Mouse (Mus musculus) intestine, postnatal 0 days (tissue): ENCODE results near the gene Nrros. TPM values are rescaled to one million over a fixed set of nuclear protein-coding genes. Genes with fewer than 3 reads are reported as not detected.
A peak's percentile ranks its signal among the peaks of the same experiment; 100 is the strongest.

ENCODE experiments used
- ATAC-seq: fragments of 200-750 bp; cut with Nextera tagmentation; 2 replicates; pipeline ENCODE4 v1.8.0; 2017; ENCODE audit warnings: mild to moderate bottlenecking, moderate TSS enrichment, moderate library complexity
- H3K27ac ChIP-seq: fragments of 300-500 bp; sonication (generic); 2 replicates; pipeline ENCODE4 v1.5.1; 2014; ENCODE audit warnings: mild to moderate bottlenecking, low read depth, low read length, moderate library complexity
- H3K27me3 ChIP-seq: fragments of 300-500 bp; sonication (generic); replicated peaks from 2 replicates; pipeline ENCODE4 v1.6.1; 2014; ENCODE audit warnings: low read length, mixed read lengths; ENCODE audit not compliant: control insufficient read depth, insufficient read depth
- H3K36me3 ChIP-seq: fragments of 300-500 bp; sonication (generic); 2 replicates; pipeline ENCODE4 v1.6.1; 2014; ENCODE audit warnings: mild to moderate bottlenecking, moderate library complexity; ENCODE audit not compliant: control insufficient read depth, insufficient read depth
- H3K4me1 ChIP-seq: fragments of 300-500 bp; sonication (generic); replicated peaks from 2 replicates; pipeline ENCODE4 v1.6.1; 2014; ENCODE audit warnings: antibody characterized with exemption, low read length, mixed read lengths; ENCODE audit not compliant: control insufficient read depth, insufficient read depth
- H3K4me2 ChIP-seq: fragments of 300-500 bp; sonication (generic); replicated peaks from 2 replicates; pipeline ENCODE4 v1.6.1; 2014; ENCODE audit warnings: low read depth, mild to moderate bottlenecking, moderate library complexity
- H3K4me3 ChIP-seq: fragments of 300-500 bp; sonication (generic); 2 replicates; pipeline ENCODE4 v1.5.1; 2014; ENCODE audit warnings: low read depth, low read length
- H3K9ac ChIP-seq: fragments of 300-500 bp; sonication (generic); 2 replicates; pipeline ENCODE4 v1.6.1; 2014; ENCODE audit warnings: mild to moderate bottlenecking, low read depth, low read length
- H3K9me3 ChIP-seq: fragments of 300-500 bp; sonication (generic); 2 replicates; pipeline ENCODE4 v1.6.1; 2016; ENCODE audit warnings: mixed run types; ENCODE audit not compliant: control insufficient read depth
- CTCF ChIP-seq: sonication (generic); IDR thresholded peaks from 2 replicates; pipeline ENCODE4 v1.5.1; 2016; ENCODE audit warnings: low read depth, mild to moderate bottlenecking, control low read depth, antibody characterized with exemption, moderate library complexity
- WGBS: fragments of 180-500 bp; shearing (Covaris S2); extraction: QIAGEN DNeasy Blood & Tissue Kit; methylation state at CpG from one replicate; pipeline ENCODE4 v1.1.7; 2014; 5-methylcytosine and 5-hydroxymethylcytosine counted together
- polyA plus RNA-seq: library from polyadenylated mRNA; unstranded; fragments of >200 nt; fragmentation: Nextera tagmentation; extraction: Ambion mirVana; gene quantifications from 2 replicates; pipeline ENCODE4 v1.2.1, GENCODE M21; 2015

Gene Nrros
- polyA plus RNA-seq, 1 experiment from 2014 or later, result 4.8 TPM

DNA sequence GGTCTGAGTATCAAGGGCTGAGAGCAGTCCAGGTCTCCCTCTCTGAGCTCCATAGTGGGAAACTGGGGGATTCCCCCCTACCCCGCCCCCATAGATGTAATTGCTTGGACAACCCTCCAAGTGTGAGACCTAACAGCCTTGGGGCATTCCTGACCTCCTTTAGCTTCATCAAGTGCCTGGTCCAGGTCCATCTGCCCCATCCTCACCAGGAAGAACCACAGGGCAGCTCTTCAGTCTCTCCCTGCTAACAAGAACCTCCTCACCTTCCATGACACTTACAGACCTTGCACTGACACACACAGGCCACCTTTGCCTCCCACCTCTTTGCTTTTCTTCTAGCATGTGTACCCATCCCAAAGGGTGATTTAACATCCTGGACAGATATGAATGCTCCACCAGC is 11.4 kb downstream of the Nrros start:
- TF ChIP-seq CTCF, result no peak
- ATAC-seq, result no peak

DNA sequence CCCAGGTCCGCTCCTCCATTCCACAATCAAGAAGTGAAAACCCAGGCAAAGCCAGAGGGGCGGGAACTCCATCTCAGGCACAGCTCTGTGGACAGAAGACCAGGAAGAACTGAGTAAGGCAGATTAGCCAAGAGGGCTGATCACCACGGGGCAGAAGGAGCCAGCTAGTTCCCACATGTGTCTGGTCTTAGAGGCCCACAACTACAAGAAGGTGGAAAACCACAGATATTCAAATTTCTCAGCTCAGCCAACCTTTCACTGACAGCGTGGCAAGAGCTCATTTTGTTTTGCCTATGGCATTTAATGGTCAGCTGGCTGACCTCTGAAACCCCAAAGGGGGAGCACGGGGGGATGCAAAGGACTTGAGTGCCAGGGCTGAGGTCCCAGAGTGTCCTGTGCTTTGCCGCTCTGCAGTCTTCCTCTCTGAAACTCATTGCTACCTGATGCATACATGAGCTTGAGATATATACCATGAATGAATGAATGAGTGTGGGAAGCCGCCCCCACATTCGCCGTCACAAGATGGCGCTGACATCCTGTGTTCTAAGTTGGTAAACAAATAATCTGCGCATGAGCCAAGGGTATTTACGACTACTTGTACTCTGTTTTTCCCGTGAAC is 17.7 kb downstream of the Nrros start:
- no peak overlapping the region for H3K27ac ChIP-seq
- H3K4me1 ChIP-seq, result no peaks in the 10 kb centered on the region
- peak overlapping the region; percentile 47 for H3K4me2 ChIP-seq
- TF ChIP-seq CTCF, result peak; percentile 21; the same call in 1 of the 2 replicates
- no peak overlapping the region for H3K9ac ChIP-seq
- WGBS, result 58% methylated on average over 10 of the region's 13 CpGs
- 0 out of 2 replicates have a peak, but pooled peaks cover 6% of the 10 kb centered on the region for H3K36me3 ChIP-seq
- no peaks in the 10 kb centered on the region for H3K9me3 ChIP-seq
- no peak overlapping the region for H3K4me3 ChIP-seq
- peak; percentile 54; the same call in 1 of the 2 replicates for ATAC-seq
- no peaks in the 10 kb centered on the region for H3K27me3 ChIP-seq

More for the DNA sequence above, 11.4 kb downstream of the Nrros start:
- Histone ChIP-seq H3K27me3 (no peaks in the 10 kb centered on the region), H3K4me3 (no peak overlapping the region), H3K4me1 (no peaks in the 10 kb centered on the region), H3K9ac (no peak overlapping the region), H3K36me3 (no peaks in the 10 kb centered on the region), H3K27ac (no peak overlapping the region), H3K9me3 (no peaks in the 10 kb centered on the region), H3K4me2 (no peak overlapping the region)
- WGBS, result 84% methylated on average over 1 of the region's 1 CpGs

DNA sequence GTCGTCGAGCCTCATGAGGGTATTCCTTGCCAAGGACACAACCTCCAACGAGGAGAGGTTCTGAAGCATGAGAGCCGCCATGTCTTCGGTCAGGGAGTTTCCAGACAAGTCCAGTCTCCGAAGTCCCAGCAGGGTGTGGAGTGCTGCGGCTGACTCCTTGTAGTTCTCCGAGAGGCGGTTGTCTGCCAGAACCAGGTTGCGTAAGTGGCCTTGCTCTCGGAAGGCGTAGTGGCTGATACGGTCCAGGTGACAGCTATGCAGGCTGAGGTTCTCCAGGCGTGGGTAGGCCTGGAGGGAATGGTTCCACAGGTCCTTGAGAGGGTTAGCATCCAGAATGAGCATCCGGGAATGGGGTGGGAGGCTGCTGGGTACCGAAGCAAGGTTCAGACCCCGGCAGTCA is 20.8 kb downstream of the Nrros start:
- Histone ChIP-seq H3K4me3 (no peak overlapping the region), H3K27me3 (no peaks in the 10 kb centered on the region), H3K4me1 (no peaks in the 10 kb centered on the region), H3K9me3 (no peaks in the 10 kb centered on the region), H3K4me2 (no peak overlapping the region), H3K36me3 (0 out of 2 replicates have a peak, but pooled peaks cover 6% of the 10 kb centered on the region), H3K9ac (no peak overlapping the region), H3K27ac (no peak overlapping the region)
- TF ChIP-seq CTCF, result no peak
- no peak for ATAC-seq
- WGBS, result 89% methylated on average over 17 of the region's 17 CpGs

DNA sequence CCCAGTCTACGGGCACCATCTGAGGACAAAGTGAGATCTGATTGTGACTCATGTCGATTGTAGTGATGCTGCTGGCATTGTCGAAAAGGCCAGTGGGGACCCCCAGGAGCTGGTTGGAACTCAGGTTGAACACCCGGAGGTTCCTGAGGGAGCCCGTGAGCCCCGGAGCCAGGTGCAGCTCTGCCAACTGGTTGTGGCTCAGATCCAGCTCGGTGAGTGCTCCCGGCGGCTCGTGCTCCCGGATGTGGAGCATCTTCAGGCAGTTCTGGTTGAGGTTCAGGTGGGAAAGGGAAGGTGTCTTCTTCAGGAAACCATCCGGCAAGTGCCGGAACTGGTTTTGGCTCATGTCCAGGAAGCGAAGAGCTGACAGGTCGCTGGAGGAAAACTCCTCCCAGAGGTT is 21.6 kb downstream of the Nrros start:
- Histone ChIP-seq H3K4me1 (no peaks in the 10 kb centered on the region), H3K4me3 (no peak overlapping the region), H3K9ac (no peak overlapping the region), H3K36me3 (0 out of 2 replicates have a peak, but pooled peaks cover 6% of the 10 kb centered on the region), H3K27ac (no peak overlapping the region), H3K4me2 (no peak overlapping the region), H3K27me3 (no peaks in the 10 kb centered on the region), H3K9me3 (no peaks in the 10 kb centered on the region)
- TF ChIP-seq CTCF, result no peak
- no peak for ATAC-seq
- 93% methylated on average over 15 of the region's 15 CpGs for WGBS

DNA sequence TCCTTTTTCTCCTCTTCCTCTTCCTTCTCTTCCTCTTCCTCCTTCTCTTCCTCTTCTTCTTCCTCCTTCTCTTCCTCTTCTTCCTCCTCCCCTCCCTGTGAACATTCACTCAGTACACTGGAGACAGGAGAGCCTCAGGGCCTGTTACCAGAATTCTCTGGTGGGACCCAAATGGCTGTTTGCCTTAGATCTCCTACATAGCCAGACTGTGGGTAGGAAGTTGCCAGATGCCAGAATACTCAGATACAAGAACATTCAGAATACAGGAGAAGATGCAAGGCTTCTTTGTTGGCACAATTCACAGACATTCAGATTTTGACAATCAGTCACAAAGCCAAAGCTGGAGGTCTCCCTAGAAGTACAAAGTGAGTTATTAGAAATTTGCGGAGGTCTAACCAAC is 26.4 kb downstream of the Nrros start:
- WGBS, result 86% methylated on average over 1 of the region's 1 CpGs
- no peak for ATAC-seq

DNA sequence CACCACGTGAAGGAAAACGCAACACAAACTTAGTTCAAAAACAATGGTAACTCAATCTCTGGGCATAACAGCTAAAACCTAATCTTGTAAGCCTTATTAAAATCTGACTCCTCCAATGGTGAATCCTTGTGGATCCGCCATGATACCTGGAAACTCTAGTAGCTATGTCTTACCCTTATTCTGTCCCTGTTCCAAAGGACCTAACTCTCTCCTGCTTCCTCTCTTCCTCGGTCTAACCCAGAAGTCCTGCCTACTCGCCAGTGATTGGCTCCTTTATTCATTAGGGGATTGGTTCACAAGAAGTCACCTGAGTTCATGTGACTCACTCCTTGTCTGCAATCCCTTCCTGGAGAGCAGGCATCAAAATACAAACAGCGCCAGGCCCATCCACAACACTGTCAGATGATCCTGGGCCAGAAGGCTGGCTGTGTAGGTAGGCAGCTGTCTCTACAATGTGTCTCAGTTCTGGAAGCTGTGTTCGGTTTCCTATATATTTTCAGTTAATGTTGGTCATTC is 29.5 kb downstream of the Nrros start:
- Histone ChIP-seq H3K4me1 (no peaks in the 10 kb centered on the region), H3K9me3 (no peaks in the 10 kb centered on the region), H3K4me2 (no peak overlapping the region), H3K27me3 (no peaks in the 10 kb centered on the region), H3K27ac (no peak overlapping the region), H3K36me3 (no peaks in the 10 kb centered on the region), H3K4me3 (no peak overlapping the region), H3K9ac (no peak overlapping the region)
- ATAC-seq, result no peak
- WGBS, result 80% methylated on average over 7 of the region's 7 CpGs
- TF ChIP-seq CTCF, result no peak

More for the DNA sequence above, 26.4 kb downstream of the Nrros start:
- no peak overlapping the region for H3K4me3 ChIP-seq
- H3K4me1 ChIP-seq, result no peaks in the 10 kb centered on the region
- H3K9ac ChIP-seq, result no peak overlapping the region
- TF ChIP-seq CTCF, result no peak
- no peak overlapping the region for H3K4me2 ChIP-seq
- H3K27ac ChIP-seq, result no peak overlapping the region
- H3K9me3 ChIP-seq, result no peaks in the 10 kb centered on the region
- H3K36me3 ChIP-seq, result 0 out of 2 replicates have a peak, but pooled peaks cover 6% of the 10 kb centered on the region
- H3K27me3 ChIP-seq, result no peaks in the 10 kb centered on the region
